Mouse (Mus musculus) layer of hippocampus, adult 6 months (tissue): ENCODE data around the gene Rpl27a. TPM values are rescaled to one million over a fixed set of nuclear protein-coding genes. Genes with fewer than 3 reads are reported as not detected.

Experiments used
- long read RNA-seq, 2 experiments: library from polyadenylated mRNA; unstranded; transcript quantifications; one replicate each; pipeline ENCODE4 v2.0.0; 2019 to 2020
- microRNA-seq: library from miRNA; unstranded; fragments of <30 nt; microRNA quantifications from one replicate; pipeline ENCODE4 v1.2.0, GENCODE M21; 2020
- polyA plus RNA-seq: library from polyadenylated mRNA; unstranded; fragments of <200 nt; fragmentation: Nextera tagmentation; gene quantifications from 2 replicates; pipeline ENCODE4 v1.2.3, GENCODE M21; 2021

Gene Rpl27a
- polyA plus RNA-seq, result 647 and 819 TPM in 2 replicates
- long read RNA-seq, experiment 1, transcript Rpl27a-203 (5 exons, 1,158 nt), result major isoform, 656 of 707 reads
- long read RNA-seq, experiment 1, partial matches to known transcripts, result 44 of 707 reads
- long read RNA-seq, experiment 1, other reads (novel, unspliced or antisense), result 6 of 707 reads
- long read RNA-seq, experiment 2, transcript Rpl27a-203 (5 exons, 1,158 nt), result major isoform, 140 of 156 reads
- long read RNA-seq, experiment 2, partial matches to known transcripts, result 8 of 156 reads
- long read RNA-seq, experiment 2, other reads (novel, unspliced or antisense), result 4 of 156 reads

GRCm38 (mm10) chr7:109518838-109519696 is at the start of gene Rpl27a:
Gene Rpl27a, plus strand, starts transcription at chr7:109519147.

GRCm38 (mm10) chr7:109508034-109508433 is 10.9 kb upstream of the Rpl27a start, which contains the start of gene Trim66:
Gene Trim66, minus strand, starts transcription at chr7:109508134.

Small RNA genes within 50 kb of the gene (microRNA-seq; reads per million reads assigned to microRNA genes)
- not detected for gene Gm47284

Other genes with a start within 250 kb of the Rpl27a start
- gene Stk33, start 80.1 kb upstream of the Rpl27a start, polyA plus RNA-seq, result 1.8 and 2.8 TPM in 2 replicates
- gene Trim66, start 11.0 kb upstream of the Rpl27a start, polyA plus RNA-seq, result 1.3 and 1.6 TPM in 2 replicates
- gene St5, start 184.5 kb downstream of the Rpl27a start, polyA plus RNA-seq, result 5.1 and 5.9 TPM in 2 replicates
- 12.6 and 16.1 TPM in 2 replicates for gene Akip1, start 184.5 kb downstream of the Rpl27a start, polyA plus RNA-seq
- gene BC051019, start 204.7 kb downstream of the Rpl27a start, polyA plus RNA-seq, result 0.48 and 0.77 TPM in 2 replicates
- gene Ascl3, start 212.6 kb downstream of the Rpl27a start, polyA plus RNA-seq, result not detected in 2 replicates
- 222 and 244 TPM in 2 replicates for gene Tmem9b, start 233.7 kb downstream of the Rpl27a start, polyA plus RNA-seq